Mouse (Mus musculus) left cerebral cortex, postnatal 14 days (tissue): Measurements from ENCODE around the gene Zzef1. TPM values are rescaled to one million over a fixed set of nuclear protein-coding genes. Genes with fewer than 3 reads are reported as not detected.
A peak's percentile ranks its signal among the peaks of the same experiment; 100 is the strongest.

ENCODE experiments used
- DNase-seq, 2 experiments: peaks; one replicate each; pipeline ENCODE4 v3.0.0; 2021 to 2022; ENCODE audit warnings: low spot score in 2 of 2, mixed read lengths in 1 of 2
- intact Hi-C: fragments of 180-260 bp; cut with DNase I; formaldehyde crosslinking; loops from one replicate; pipeline ENCODE4 v1.15.1; 2025
- total RNA-seq, 2 experiments: library from RNA; stranded (reverse); gene quantifications; 2 replicates each; pipeline ENCODE4 v1.2.3; 2021

The Zzef1 gene
- total RNA-seq, 2 experiments from 2014 or later, result 46.9 to 50.0 TPM

DNA sequence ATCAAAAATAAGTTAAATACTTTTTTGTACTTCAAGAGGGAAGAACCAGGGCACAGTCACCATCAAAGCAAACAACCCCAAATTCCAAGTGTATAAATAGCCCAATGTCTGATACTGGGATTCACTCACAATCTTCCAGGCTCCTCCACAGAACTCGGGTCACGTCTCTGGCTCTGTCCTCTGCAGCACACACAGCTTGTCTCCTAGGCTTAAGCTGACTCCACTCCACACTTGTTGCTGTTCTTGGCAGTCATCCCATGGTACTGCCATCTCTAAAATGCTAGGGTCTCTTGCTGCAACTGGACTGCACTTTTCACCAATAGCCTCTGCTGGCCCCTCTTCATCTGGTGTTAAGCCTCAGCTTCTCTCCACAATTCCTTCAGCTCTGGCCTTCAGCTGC is 60.7 kb downstream of the Zzef1 start:
- DNase-seq, result no peak
- intact Hi-C loops, result no loop called here

DNA sequence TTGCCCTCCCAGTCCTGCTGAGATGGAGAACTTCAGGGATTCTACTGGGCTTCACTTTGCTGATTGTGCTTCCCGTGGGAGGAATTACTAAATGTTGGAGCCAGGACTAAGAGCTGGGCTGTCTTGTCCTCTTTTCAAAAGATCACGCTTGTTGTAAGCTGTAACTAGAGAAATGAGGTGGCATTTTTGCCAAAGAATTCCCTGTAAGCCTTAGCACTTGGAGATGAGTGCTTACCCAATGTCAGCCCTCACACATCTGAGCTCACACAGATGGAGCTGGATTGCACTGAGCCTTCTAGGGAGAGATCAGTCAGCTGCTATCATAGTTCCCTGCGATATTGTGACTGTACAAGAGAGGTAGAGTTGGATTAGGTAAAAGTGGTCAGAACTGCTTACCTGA is 65.2 kb downstream of the Zzef1 start:
- DNase-seq, result peak in 1 of 2 experiments; percentile 38
- intact Hi-C loops, result no loop called here

DNA sequence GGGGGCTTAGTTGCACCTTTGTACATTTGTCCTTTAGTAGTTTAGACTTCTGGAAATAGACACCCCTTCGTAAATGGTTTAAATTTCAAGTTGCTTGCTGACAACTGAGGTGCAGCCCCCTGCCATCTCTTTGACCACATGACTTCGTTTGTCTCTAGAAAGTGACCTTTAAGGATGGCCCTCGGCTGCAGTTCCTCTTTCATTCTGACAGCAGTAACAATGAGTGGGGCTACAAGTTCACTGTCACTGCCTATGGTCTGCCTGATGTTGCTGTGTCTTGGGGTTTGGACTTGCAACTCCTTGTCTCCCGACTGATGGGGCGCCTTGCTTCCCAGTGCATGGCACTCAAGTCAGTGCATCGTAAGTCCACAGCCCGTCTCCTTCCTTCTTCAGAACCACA is 70.4 kb downstream of the Zzef1 start:
- no peak for DNase-seq
- intact Hi-C loops, result no loop called here

DNA sequence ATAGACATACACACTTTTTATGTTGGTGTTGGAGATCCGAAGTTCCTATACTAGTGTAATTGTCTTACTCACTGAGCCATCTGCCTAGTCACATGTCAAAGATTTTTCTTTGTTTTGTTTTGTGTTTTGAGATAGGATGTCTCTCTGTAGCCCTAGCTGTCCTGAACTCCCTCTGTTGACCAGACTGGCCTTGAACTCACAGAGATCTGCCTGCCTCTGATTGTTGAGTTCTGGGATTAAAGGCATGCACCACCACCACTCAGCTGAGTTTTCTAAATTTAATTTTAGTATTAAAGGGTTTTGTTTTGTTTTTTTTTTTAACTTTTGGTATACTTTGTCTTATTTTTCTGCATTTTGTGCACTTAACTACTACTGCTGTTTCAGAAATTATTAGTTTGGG is 76.0 kb downstream of the Zzef1 start:
- intact Hi-C loops, result no loop called here
- no peak for DNase-seq

DNA sequence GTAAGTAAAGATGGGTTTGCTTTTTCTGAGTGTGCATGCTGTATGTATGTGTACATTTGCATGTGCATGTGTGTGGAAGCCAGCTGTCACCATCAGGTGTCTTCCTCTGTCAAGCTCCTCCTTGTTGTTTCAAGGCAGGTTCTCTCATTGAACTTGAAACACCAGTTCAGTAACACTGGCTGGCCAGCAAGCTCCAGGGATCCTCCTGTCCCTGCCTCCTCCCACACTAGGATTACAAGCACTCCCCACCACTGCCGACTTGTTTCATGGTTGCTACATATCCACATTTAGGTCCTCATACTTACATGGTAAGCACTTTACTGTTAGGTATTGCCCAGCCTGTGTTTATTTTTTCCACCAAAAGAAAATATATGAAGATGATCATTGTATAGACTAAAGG is 96.6 kb downstream of the Zzef1 start:
- DNase-seq, result no peak
- intact Hi-C loops, result no loop called here

DNA sequence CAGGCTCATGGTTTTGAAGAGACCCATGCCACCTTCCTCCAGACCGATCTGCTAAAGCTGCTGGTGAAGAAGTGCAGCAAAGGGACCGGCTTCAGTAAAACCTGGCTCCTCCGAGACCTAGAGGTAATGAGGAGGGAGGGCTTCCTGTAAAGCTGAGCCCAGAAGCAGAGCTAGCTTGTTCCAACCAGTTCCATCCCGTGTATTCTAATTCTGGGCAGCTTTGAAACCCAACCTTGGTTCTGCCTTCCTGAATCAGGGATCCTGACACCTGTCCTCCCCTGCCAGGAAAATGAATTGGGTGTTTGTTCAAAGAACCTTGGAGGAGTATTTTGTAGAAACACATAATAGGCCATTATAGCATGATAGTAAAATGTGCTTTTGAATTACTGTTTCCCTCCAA is 112.4 kb downstream of the Zzef1 start:
- no peak for DNase-seq
- intact Hi-C loops, result no loop called here

DNA sequence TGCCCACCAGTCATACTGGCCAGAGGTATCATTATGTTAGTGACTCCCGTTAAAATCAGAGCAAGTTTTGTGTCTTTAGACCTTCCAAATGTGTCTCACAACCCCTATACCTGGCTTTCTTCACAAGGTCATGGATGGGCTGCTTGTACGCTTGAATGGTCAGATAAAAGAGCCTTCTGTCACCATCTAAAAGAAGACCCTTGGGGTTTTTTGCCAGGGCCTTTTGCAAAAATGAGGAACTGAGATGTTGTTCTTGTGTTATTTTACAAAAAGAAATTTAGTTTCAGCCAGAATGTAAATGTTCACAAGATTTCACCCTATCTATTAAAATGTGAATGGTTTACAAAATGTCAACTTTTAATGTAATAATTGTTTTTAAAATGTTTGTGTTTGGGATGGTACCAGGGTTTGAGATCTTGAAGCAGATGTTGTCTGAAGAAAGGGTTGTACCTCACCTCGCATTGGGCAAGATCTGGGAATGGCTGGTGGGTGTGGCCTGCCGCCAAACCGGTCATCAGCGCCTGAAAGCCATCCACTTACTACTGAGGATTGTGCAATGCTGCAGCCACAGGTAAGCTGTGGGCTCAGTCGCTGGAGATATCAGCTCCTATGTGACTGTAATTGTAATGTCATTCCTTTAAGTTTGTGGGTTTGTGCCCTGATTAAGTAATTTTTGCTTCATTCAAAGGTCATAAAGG is 121.4 kb downstream of the Zzef1 start:
- no peak for DNase-seq
- intact Hi-C loops, result no loop called here

DNA sequence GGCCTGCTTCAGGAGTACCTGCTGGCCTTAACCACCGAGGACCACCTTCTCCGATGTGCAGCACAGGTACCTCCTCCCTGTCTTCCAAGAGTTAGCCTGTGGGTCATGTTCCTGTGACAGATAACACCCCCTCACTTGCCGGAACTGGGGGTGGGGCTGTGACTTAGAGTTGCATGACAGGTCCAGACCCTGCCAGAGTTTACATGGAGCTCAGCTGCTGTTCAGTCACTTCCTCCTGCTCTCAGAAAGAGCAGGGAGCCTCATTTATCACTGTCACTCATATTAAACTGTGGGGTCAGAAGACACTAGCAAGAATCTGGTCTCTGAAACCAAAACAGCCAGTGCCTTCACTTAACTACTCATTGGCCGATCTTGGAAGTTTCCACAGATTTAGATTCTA is 127.1 kb downstream of the Zzef1 start:
- intact Hi-C loops, result no loop called here
- no peak for DNase-seq

DNA sequence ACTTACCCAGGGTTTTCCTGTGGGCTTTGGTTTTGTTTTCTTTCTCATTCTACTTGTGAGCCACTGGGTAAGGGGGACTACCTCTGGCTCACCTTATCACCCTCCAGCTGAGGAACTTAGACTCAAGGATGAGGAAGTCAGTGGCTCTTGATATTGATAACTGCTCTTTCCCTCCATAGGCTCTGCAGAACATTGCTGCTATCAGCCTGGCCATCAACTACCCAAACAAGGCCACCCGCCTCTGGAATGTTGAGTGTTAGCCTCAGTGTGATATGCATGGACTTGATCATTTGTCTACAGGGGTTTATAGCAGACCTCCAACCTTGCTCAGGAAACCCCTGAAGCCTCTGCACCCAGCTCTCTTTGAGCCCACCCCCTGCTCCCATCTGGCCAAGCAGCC is 128.4 kb downstream of the Zzef1 start:
- intact Hi-C loops, result no loop called here
- no peak for DNase-seq

DNA sequence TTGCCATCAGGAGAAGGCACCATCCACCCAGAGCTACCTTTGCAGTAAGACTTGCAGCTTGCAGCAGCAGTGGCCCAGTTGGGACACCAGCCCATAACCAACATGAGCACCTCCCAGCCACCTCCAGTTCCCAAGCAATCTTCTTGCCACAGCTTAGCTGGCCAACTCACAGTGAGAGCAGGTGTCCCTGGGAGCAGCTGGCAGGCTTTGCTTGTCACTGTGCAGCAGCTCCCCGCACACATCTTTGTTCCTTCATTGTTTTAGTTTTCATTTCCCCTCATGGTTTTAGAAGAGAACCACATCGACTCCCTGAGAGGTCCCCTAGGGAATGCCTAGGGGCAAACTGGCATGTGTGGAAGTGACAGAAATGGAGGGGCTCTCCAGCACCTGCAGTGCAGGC is 129.0 kb downstream of the Zzef1 start:
- intact Hi-C loops, result no loop called here
- no peak for DNase-seq

DNA sequence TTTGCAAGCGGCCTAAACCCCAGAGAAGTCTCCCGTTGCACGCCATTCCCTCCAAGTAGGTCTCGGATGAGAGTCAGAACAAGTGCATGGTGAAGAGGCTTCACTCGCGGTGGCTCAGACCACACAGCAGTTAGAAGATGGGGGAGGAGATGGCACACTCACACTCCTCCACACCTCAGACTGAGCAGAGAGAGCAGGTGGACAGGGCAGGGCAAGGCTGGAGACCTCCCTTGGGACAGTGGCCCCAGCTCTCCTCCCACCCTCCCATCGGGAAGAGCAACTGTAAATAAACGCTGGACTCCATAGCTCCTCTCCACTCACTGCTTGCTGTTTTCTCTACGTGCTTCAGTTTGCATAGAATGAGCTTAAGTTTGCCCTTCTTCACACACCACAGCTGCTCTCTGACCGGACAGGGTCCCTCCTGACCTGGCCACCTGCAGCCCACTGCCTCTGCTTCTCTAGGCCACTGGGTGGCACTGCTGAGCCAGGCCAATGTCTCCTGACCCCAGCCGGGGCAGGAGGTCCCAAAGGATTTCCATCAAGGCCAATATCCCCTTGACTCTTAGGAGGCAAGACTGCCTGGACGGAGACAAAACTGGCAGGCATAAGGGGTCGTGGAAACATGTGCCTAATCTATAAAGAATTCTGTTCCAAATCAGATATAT is 130.3 kb downstream of the Zzef1 start:
- peak in 1 of 2 experiments; percentile 49 for DNase-seq
- intact Hi-C loops, result loop anchor here (1.0 kb wide), 1 partner anchor 75 kb away; no protein-coding TSS in a partner anchor

DNA sequence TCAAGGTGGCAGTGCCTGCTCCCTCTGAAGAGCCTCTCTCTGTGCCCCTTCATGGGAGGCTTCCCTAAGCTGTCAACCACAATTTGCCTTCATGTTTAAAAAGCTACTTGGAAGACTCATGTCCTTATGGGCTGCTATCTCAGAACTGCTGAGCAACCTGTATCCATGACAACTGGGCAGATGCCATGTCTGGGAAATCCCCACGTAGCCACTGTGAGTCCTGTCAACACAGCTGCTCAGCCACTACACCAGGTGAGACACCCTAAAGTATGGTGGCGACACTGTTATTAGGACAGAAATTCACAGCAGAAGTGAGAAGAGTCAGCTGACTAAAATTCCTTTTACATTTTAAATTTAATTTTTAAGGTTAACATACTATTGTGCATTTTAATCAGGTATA is 132.5 kb downstream of the Zzef1 start:
- intact Hi-C loops, result no loop called here
- DNase-seq, result peak; percentile 49 to 77

DNA sequence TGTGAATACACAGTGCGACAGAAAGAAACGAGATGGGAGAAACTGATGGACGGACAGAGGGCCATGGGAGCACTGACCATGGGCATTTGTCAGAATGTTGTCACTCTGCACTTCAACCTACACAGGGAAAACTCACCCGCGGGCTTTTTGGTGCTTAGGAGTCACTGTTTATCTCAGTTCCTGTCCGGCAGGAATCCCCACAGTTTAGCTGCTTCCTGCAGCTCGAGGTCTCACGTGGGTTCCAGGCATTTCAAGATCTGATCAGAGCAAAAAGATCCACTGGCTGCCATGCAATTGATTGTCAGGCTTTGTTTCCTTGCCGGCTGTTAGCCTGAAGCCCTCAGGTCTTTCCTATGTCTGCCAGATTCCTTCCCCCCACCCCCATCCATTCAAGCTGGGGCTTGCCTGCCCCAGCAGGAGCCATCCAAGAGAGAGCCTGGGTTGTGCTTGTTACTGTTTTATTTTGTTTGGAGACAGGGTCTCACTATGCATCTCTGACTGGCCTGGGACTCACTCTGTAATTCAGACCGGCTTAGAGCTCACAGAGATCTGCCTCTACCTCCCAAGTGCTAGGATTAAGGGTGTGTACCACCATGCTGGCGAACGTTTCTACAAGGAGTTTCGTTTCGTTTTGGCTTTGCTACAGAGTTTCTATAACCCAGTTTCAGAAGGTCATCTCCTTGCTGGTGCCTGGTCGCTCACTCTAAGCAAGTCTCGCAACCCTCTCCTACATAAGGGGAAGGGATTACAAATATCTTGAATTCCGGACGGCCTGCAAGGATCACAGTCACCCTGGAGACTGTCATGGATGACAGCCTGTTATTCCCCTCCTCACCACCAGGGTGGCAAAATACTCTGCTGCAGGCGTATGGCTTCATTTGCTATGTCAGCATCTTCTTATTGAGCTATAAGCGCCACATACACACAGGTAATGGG is 144.4 kb downstream of the Zzef1 start:
- intact Hi-C loops, result loop anchor here (5.0 kb wide), 1 partner anchor 52 kb away; no protein-coding TSS in a partner anchor
- peak; percentile 34 to 51 for DNase-seq

DNA sequence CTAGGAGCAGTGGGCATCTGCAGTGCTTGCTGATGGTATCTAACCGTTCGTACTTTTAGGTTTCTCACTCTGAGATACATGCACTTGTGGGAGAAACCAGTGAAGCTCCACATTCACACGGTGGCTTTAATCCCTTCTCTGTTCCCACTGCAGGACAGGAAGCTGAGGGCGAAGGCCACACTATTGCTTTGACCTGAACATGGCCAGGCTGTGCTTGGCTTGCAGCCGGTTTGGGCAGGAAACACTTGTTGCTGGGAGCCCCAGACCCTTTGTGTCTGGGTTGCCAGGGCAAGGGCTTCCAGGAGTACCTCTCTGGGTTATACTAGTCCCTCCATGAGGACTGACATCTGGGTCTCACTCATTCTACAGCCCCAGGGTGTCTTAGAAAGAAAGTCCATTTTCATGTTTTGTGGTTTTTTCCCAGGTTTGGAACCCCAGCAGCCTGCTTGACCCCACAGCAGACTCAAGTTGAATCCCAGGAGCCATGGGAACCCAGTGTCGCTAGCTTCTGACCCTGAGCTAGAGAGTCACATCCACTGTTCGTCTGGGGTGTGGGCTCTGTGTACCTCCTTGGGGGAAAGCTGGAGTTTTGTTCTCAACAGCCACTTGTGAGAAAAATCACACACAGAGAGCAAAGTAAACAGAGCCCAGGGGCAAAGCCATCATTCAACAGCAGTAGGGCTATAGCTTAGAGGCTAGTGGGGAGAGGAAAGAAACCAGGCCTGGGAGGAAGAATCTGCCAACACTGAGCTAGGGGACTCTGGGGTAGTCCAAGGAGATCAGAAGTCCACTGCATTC is 149.2 kb downstream of the Zzef1 start:
- intact Hi-C loops, result loop anchor here (5.0 kb wide), 1 partner anchor 47 kb away; no protein-coding TSS in a partner anchor
- no peak for DNase-seq

DNA sequence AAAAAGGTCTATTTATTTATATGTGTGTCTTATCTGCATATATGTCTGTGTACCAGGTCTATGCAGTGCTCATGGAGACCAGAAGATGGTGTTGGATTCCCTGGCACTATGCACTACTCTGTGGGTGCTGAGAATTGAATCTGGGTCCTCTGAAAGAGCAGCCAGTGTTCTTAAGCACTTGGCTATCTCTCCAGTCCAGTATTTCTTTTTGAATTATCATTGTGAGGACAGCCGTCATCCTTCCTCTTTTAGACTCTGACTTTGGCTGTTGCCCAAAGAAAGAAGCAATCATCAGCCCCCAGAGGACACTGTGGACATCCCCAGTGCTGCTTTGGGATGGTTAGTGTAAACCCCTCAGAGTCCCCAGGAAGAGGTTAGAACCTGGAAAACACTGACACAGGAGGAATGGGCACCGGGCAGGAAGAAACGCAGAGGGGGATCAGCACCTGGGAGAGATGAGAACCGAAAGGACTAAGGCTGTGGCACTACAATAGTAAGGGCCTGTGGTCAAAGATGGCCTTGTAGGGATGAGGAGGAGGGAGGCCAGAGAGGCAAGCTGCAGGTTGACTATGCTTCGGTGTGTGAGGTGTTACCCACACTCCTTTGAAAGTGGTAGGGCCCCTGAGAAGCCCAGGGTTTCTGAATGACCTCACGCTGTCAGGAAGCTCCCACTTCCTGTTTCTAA is 150.0 kb downstream of the Zzef1 start:
- DNase-seq, result no peak
- intact Hi-C loops, result no loop called here

DNA sequence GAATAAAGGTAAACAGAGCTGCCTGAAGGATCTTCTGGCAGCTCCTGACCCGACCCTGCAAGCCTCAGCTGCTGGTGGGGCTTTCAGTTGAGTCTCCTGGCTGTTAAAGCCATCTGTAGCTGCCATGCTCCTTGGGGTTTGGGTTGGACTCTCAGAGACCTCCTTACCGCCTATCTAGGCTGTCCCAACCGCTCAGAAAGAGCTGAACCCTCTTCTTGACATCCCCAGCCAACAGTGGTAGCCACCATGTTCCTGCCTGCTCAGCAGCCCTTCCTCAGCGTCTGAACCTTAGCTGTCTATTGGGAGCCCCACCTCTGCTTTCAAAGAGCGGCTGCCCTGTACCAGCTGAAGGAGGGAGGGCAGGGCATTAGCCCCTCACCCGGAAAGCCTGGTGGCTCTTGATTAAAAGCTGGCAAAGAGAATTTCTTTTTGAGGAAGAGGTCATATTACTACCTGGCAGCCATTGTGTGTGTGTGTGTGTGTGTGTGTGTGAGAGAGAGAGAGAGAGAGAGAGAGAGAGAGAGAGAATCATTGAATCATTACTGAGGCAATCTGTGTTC is 150.6 kb downstream of the Zzef1 start:
- no peak for DNase-seq
- intact Hi-C loops, result no loop called here

DNA sequence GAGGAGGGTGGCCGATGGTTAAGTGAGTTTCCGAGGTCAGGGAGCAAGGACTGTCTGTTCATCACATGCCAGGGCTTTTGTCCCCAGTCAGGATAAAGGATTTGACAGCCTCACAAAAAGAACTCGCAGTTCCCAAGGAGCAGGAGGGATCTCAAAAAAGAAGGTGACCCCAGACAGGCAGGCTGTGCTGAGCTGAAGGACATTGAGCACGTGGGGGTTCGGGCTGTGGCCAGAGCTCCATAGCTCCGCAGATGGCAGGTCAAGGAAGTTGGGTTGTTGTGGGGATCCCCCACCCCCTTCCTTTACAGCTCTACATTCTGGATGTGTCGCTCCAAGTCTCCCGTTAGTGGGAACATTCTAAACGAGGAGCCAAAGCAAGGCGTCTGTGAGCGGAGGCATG is 151.8 kb downstream of the Zzef1 start:
- DNase-seq, result no peak
- intact Hi-C loops, result no loop called here

DNA sequence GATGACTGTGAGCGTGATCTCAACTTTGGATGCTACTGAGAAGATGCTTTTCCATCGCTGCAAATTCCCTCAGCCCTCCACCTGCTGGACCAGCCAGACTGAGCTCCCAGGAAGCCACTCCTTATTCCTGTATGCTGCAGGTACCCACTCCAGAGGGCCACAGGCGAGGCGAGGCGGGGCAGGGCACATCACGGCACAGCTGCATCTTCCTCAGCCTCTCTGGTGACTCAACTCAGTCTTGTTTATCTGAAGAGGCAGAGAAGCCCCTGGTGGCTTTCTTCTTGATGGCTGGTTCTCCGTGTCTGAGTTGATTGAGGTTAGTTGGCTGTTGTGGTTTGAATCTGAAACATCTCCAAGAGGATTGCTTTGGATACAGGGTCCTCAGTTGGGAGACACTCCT is 152.2 kb downstream of the Zzef1 start:
- intact Hi-C loops, result no loop called here
- no peak for DNase-seq
